Mouse (Mus musculus) G1E-ER4 (cell line): ENCODE results near the gene Hspb8. TPM values are rescaled to one million over a fixed set of nuclear protein-coding genes. Genes with fewer than 3 reads are reported as not detected.

Source experiments
- GATA1 ChIP-seq: IDR thresholded peaks from one replicate; pipeline ENCODE4 v1.8.0; 2012; ENCODE audit warnings: low read length, inconsistent platforms
- polyA plus RNA-seq: library from polyadenylated mRNA; stranded (reverse); fragments of >175 nt; gene quantifications from 2 replicates; pipeline ENCODE4 v1.2.3, GENCODE M21; 2012

Hspb8 gene
- polyA plus RNA-seq, 1 experiment, result not detected

DNA sequence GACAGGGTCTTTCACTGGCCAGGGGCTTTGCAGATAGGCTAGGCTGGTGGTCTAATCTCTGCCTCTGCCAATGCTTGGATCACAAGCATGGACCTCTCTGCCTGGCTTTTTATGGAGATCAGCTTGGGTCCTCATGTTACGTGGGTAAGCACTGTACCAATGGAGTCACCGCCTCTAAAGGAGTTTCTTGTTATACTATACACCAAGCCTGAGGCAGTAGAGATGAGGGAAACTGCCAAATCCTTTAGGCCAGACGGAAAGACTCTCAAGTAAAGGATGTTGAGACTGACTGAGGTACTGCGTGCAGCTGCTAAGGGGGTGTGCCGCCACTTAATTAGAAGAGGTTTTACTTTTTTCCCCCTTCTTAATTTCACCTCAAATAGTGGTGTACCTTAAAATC is 43.8 kb downstream of the Hspb8 start:
- TF ChIP-seq GATA1, result no peak

DNA sequence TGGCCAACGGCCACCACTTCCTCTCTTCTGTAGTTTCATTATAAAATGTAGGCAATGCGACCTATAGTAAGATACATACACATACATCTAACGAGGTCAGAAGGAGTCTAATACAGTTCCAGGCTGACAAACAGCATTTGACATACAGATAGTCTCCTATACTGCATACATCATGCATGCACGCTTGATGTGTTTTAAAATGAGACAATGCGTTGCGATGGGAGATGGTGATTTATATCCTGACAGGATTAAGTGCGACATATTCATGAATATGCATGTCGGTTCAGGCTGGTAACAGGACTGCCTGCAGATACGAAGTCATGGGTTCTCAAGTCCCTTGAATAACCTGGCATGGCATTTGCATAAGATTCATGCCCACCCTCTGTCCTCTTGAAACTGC is 54.7 kb downstream of the Hspb8 start:
- no peak for TF ChIP-seq GATA1

DNA sequence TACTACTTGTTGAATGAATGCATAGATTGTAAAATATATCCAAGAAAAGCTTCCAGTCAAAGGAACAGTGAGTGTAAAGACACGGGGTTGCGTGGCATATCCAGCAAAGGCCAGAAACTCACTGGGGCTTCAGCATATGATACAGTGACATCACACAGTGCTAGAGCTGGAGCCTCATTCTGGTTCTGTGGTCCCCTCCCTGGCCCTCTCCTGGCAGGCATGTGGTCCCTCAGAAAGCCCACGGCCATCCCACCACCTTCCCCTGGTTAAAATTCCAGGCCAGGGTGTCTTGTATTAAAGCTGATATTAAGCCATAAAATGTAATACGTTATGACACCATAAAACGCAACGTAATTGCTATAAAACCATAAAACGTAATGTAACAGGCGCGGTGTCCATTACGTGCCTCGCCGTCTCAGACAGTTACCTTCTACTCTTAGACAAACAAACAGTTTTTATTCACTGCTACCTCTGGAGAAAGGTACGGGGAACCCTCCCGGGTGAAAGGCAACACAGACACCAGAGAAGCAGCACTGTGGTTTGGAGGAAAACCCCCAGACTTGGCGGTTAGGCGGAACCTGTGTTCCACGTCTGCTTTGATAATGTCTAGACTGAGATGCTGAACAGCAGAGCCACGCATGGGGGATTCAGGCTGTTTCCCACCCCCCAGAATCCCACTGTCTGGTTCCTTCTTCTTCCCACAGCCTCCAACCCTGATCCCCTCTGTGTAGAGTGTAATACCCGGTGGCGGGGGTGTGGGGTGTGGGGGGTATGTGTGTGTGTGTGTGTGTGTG is 55.6 kb downstream of the Hspb8 start:
- TF ChIP-seq GATA1, result no peak

DNA sequence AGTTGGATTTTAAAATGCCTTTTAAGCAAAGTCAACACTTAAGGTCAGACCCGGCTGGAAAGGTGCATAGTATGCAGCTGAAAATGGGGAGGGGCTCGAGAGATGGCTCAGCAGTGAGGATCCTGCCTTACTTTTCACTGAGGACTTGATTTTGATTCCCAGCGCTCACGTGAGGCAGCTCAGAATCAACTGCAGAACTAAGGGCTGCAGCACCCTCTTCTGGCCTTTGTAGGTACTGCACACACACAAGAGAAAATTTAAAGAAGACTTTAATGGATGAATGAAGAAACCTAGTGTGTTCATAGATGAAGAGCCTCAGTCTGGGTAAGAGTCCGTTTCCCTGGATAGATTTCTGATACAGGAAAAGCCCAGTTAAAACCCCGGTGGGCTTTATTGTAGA is 61.3 kb downstream of the Hspb8 start:
- TF ChIP-seq GATA1, result no peak

DNA sequence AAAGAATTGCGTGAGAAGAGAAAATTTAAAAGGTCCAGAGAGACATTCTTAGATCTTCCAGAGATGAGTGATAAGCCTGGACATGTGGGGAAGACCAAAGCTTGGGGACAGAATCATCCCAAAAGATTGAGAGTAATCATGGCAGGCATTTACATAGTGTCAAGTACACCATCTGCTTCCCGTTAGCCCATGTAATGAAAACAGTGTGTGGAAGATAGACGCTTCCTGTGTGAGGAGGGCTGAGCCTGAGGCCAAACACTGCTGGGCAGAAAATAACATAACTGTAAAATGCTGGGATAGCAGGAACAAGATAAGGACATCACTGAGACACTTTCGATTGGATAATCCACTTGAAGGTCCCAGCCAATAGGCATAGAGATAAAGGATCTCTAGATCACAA is 61.9 kb downstream of the Hspb8 start:
- TF ChIP-seq GATA1, result no peak

Other genes with a start within 250 kb of the Hspb8 start
- gene Ccdc60, start 133.9 kb downstream of the Hspb8 start, polyA plus RNA-seq, result not detected in 2 replicates
- gene Srrm4, start 169.0 kb upstream of the Hspb8 start, polyA plus RNA-seq, result not detected in 2 replicates